Mouse (Mus musculus): ENCODE measurements around the gene Cnn2.

- TF ChIP-seq GATA1 (IDR thresholded peaks at IDR 0.05; ENCODE audit: borderline replicate concordance, low read length): no peak
- TF ChIP-seq FLI1 (IDR thresholded peaks at IDR 0.05; ENCODE audit: low read length): no peak
Measured at GRCm38 (mm10) chr10:79985334-79986231, 2.8 kb upstream of the Cnn2 start.

Measured in megakaryocyte, embryonic 14.5 days (primary cell).